Mouse (Mus musculus): ENCODE results near the gene Tyk2.

GRCm38 (mm10) chr9:21125502-21126258 is 5.4 kb downstream of the Tyk2 start:
- TF ChIP-seq POLR2A (IDR thresholded peaks at IDR 0.05; ENCODE audit: low read depth, low read length) (no peak), CTCF (IDR thresholded peaks at IDR 0.05; ENCODE audit: extremely low read depth, insufficient read depth, insufficient read length, insufficient replicate concordance) (no peak)

All from spleen, adult 2 months (tissue).